15 mouse cellular contexts compared by ENCODE assay signal in the genomic region with DNA sequence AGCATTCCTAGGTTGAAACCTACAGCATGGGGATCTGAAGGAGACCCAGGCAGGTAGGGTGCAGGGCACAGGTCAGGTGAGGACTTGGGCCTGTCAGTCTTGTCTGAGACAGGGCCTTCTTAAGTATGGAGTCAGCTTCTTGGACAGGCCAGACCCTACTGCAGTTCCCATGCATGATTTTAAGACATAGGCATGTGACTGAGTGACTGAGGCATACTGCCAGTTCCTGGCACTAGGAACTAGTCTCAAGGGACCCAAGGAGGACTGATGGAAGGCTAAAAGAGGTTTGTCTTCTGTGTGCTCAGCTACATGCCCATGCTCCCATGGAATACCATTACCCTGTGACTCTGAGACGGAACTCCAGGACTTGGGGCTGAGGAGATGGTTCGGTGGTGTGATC. TPM values are rescaled to one million over a fixed set of nuclear protein-coding genes. Genes with fewer than 3 reads are reported as not detected.
DNase-seq lines count a peak whose midpoint lies in the region; ATAC-seq and TF ChIP-seq lines count a peak whose summit lies in the region.
"Had no signal": no experiment of that assay in that cellular context is flagged by ENCODE, and none has a peak within 500 bp of the region (broad histone marks: within the 10 kb centered on the region; RNA-seq: fewer than 3 reads in every experiment).

No protein-coding gene starts in this region.

- no peak for TF ChIP-seq CTCF in lung, embryonic 14.5 days (IDR thresholded peaks at IDR 0.05; ENCODE audit: low read depth)
- no peak for TF ChIP-seq CTCF in embryonic fibroblast, embryonic 13.5 days (IDR thresholded peaks at IDR 0.05; ENCODE audit: borderline replicate concordance, insufficient read depth, low read length)

- H3K27ac ChIP-seq in heart, embryonic 12.5 days (ENCODE audit: poor library complexity, severe bottlenecking): peak overlapping the region; percentile 55; the same call in 1 of the 2 replicates
- H3K27ac ChIP-seq in lung, embryonic 14.5 days (ENCODE audit: low read depth): peak overlapping the region; percentile 80
- peak overlapping the region; percentile 98 for H3K27ac ChIP-seq in embryonic fibroblast, embryonic 13.5 days (ENCODE audit: insufficient read depth, low read length)
- peak overlapping the region; percentile 80; the same call in 1 of the 2 replicates for H3K27ac ChIP-seq in stomach, embryonic 14.5 days (ENCODE audit: low read length)
- H3K27ac ChIP-seq: kidney, postnatal 0 days had no signal

- H3K4me2 ChIP-seq in heart, embryonic 12.5 days: no peak overlapping the region
- H3K4me2 ChIP-seq in lung, embryonic 14.5 days: no peak overlapping the region
- no peak overlapping the region for H3K4me2 ChIP-seq in stomach, embryonic 14.5 days (replicated peaks; ENCODE audit: low read depth, low read length)

- H3K4me3 ChIP-seq in heart, embryonic 12.5 days: no peak overlapping the region
- no peak overlapping the region for H3K4me3 ChIP-seq in lung, embryonic 14.5 days (ENCODE audit: low read depth, low read length)
- H3K4me3 ChIP-seq in embryonic fibroblast, embryonic 13.5 days (ENCODE audit: insufficient read depth, low read length): no peak overlapping the region
- H3K4me3 ChIP-seq in stomach, embryonic 14.5 days (ENCODE audit: low read depth, low read length): no peak overlapping the region

- TF ChIP-seq POLR2A in embryonic fibroblast, embryonic 13.5 days (IDR thresholded peaks at IDR 0.05; ENCODE audit: low read depth, low read length): no peak

- H3K9ac ChIP-seq in heart, embryonic 12.5 days: no peak overlapping the region
- H3K9ac ChIP-seq in lung, embryonic 14.5 days: no peak overlapping the region
- H3K9ac ChIP-seq in stomach, embryonic 14.5 days (replicated peaks; ENCODE audit: low read depth, low read length): no peak overlapping the region

- no peak for ATAC-seq in heart, embryonic 12.5 days (ENCODE audit: insufficient number of reproducible peaks, low FRiP score)
- no peak for ATAC-seq in lung, embryonic 14.5 days (ENCODE audit: insufficient read depth)
- no peak for ATAC-seq in stomach, embryonic 14.5 days (ENCODE audit: insufficient number of reproducible peaks, insufficient read depth, low FRiP score, low read depth)

- H3K27me3 ChIP-seq in heart, embryonic 12.5 days (replicated peaks): no peaks in the 10 kb centered on the region; the same call in 1 of the 2 replicates
- H3K27me3 ChIP-seq in lung, embryonic 14.5 days (ENCODE audit: insufficient read depth, low read length): peaks cover 11% of the 10 kb centered on the region; the same call in 1 of the 2 replicates
- no peaks in the 10 kb centered on the region for H3K27me3 ChIP-seq in stomach, embryonic 14.5 days (ENCODE audit: control insufficient read depth, insufficient read depth, low read length)

- H3K4me1 ChIP-seq in heart, embryonic 12.5 days (replicated peaks): peaks cover 53% of the 10 kb centered on the region
- H3K4me1 ChIP-seq in lung, embryonic 14.5 days (ENCODE audit: insufficient read depth): peaks cover 20% of the 10 kb centered on the region; the same call in 1 of the 2 replicates
- H3K4me1 ChIP-seq in embryonic fibroblast, embryonic 13.5 days (ENCODE audit: control insufficient read depth, insufficient read depth, low read length): peaks cover 9% of the 10 kb centered on the region
- H3K4me1 ChIP-seq in stomach, embryonic 14.5 days (ENCODE audit: control insufficient read depth, insufficient read depth, low read length): peaks cover 43% of the 10 kb centered on the region

- intact Hi-C loops in heart, postnatal 14 days (cut with DNase I): no loop called here

- H3K9me3 ChIP-seq in heart, embryonic 12.5 days (replicated peaks): no peaks in the 10 kb centered on the region
- no peaks in the 10 kb centered on the region for H3K9me3 ChIP-seq in lung, embryonic 14.5 days (ENCODE audit: low read depth, low read length)
- no peaks in the 10 kb centered on the region for H3K9me3 ChIP-seq in stomach, embryonic 14.5 days (ENCODE audit: control insufficient read depth, low read depth, low read length)

- 91% methylated on average over 2 of the region's 2 CpGs for WGBS in heart, embryonic 12.5 days
- WGBS in lung, embryonic 14.5 days: 96% methylated on average over 2 of the region's 2 CpGs
- 89% methylated on average over 2 of the region's 2 CpGs for WGBS in stomach, embryonic 14.5 days

- no peak for DNase-seq in heart, postnatal 14 days
- no peak for DNase-seq in lung, embryonic 14.5 days
- DNase-seq in lung, postnatal 14 days: no peak
- no peak for DNase-seq in right cerebral cortex, postnatal 4 days
- DNase-seq in urinary bladder, postnatal 10 days (ENCODE audit: low spot score): no peak
- DNase-seq: cerebellum, adult 11-12 months; right cerebral cortex, postnatal 14 days; thymus, adult 18-20 months had no signal

- no peaks in the 10 kb centered on the region for H3K36me3 ChIP-seq in heart, embryonic 12.5 days
- no peaks in the 10 kb centered on the region for H3K36me3 ChIP-seq in lung, embryonic 14.5 days (ENCODE audit: insufficient read depth)
- H3K36me3 ChIP-seq in stomach, embryonic 14.5 days (ENCODE audit: control insufficient read depth, insufficient read depth, low read length): no peaks in the 10 kb centered on the region

RNA-seq across cellular contexts. Expression of a gene that starts 2.9 kb away (rescaled TPM):
- 57.4 and 62.4 TPM in 2 replicates for polyA plus RNA-seq in heart, embryonic 12.5 days (2016; fragmentation: Nextera tagmentation; extraction: Ambion mirVana)
- 10 to 100 TPM; 50.5 to 53.2 TPM for total RNA-seq in heart, postnatal 14 days (2021)
- polyA plus RNA-seq in lung, embryonic 14.5 days (2014; fragmentation: Nextera tagmentation; extraction: Ambion mirVana): 34.4 and 37.1 TPM in 2 replicates
- 158 and 210 TPM in 2 replicates for polyA plus RNA-seq in embryonic fibroblast, embryonic 13.5 days (2011; ENCODE audit: insufficient read length, low read depth, missing spikeins)
- 32.2 and 38.5 TPM in 2 replicates for polyA plus RNA-seq in stomach, embryonic 14.5 days (2014; fragmentation: Nextera tagmentation; extraction: Ambion mirVana)
- total RNA-seq: CH12.LX had no signal

RNA-seq across cellular contexts. Expression of a gene that starts 54.4 kb away (rescaled TPM):
- not detected in 2 replicates for polyA plus RNA-seq in heart, embryonic 12.5 days (2016; fragmentation: Nextera tagmentation; extraction: Ambion mirVana)
- not detected for total RNA-seq in heart, postnatal 14 days (2021)
- polyA plus RNA-seq in lung, embryonic 14.5 days (2014; fragmentation: Nextera tagmentation; extraction: Ambion mirVana): not detected in 2 replicates
- not detected in 2 replicates for polyA plus RNA-seq in embryonic fibroblast, embryonic 13.5 days (2011; ENCODE audit: insufficient read length, low read depth, missing spikeins)
- polyA plus RNA-seq in stomach, embryonic 14.5 days (2014; fragmentation: Nextera tagmentation; extraction: Ambion mirVana): not detected in 2 replicates
- total RNA-seq: CH12.LX; heart, adult 18-20 months; left cerebral cortex, postnatal 10 days had no signal
- polyA plus RNA-seq: kidney, postnatal 0 days had no signal
